Mouse (Mus musculus) heart, adult 2 months (tissue): ENCODE measurements around the gene Ubtd2.

ENCODE experiments used
- CTCF ChIP-seq: fragments of 200-600 bp; IDR thresholded peaks from 2 replicates; pipeline ENCODE4 v1.8.1; 2022; ENCODE audit warnings: antibody characterized with exemption, mild to moderate bottlenecking, moderate library complexity
- POLR2A ChIP-seq: fragments of 200-500 bp; IDR thresholded peaks from 2 replicates; pipeline ENCODE4 v1.6.1; 2011; ENCODE audit warnings: mild to moderate bottlenecking, low read depth, low read length, control low read depth; ENCODE audit not compliant: insufficient read depth

DNA sequence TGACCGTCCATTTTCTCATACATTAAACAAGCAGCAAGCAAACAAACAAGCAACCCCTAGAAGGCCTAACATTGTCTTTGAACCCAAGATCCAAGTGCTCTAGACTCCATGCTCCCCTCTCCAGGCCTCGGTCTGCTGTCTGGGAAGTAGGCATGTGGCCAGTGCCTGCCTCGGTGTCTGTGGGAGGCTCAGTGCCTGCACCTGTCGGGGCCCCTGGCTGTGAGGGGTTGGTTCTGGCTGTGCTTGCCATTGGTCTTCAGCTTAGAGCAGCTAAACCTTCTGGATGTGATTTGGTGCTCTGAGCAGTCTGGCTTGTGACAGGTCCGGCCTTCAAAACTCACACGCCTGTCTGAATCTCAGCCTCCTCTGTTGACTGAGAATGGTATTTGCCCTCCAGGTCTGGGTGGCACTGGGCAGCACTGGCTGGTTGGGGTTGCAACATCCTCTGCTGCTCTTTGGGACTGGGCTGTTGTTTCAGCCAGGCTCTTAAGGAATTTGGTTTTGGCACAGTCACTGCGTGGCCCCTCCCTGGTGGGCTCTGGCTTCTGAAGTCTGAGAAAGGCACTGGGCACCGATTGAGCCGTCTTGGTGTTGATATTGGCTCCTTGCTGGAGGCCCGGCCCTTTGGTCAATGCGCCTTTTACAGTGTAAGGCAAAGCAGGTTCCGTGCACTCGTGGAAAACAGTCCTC lies 97.4 kb downstream of the Ubtd2 start:
- no peak for TF ChIP-seq CTCF
- TF ChIP-seq POLR2A: no peak
